Mouse (Mus musculus): ENCODE results near the gene Rab11fip3. TPM values are rescaled to one million over a fixed set of nuclear protein-coding genes. Genes with fewer than 3 reads are reported as not detected.

Gene Rab11fip3
- polyA plus RNA-seq, 1 experiment from 2014 or later: 24.2 TPM

- no peak overlapping the region for H3K9ac ChIP-seq (ENCODE audit: low read depth, low read length)
- H3K4me3 ChIP-seq (ENCODE audit: low read length): no peak overlapping the region
- no peaks in the 10 kb centered on the region for H3K4me1 ChIP-seq (ENCODE audit: control insufficient read depth, insufficient read depth, low read length)
- H3K4me2 ChIP-seq (replicated peaks; ENCODE audit: low read depth, low read length): no peak overlapping the region
- no peak overlapping the region for H3K27ac ChIP-seq (ENCODE audit: low read depth, low read length)
- no peaks in the 10 kb centered on the region for H3K27me3 ChIP-seq (ENCODE audit: control insufficient read depth, insufficient read depth, low read length)
- peaks cover 9% of the 10 kb centered on the region for H3K36me3 ChIP-seq (ENCODE audit: control insufficient read depth, insufficient read depth, low read length)
- no peak for ATAC-seq (ENCODE audit: low FRiP score, low TSS enrichment)
- 95% methylated on average over 5 of the region's 5 CpGs for WGBS
- H3K9me3 ChIP-seq (ENCODE audit: control insufficient read depth, low read length): no peaks in the 10 kb centered on the region
These were observed 37.8 kb downstream of the Rab11fip3 start for GRCm38 (mm10) chr17:26031583-26031982.

- Histone ChIP-seq H3K9me3 (ENCODE audit: control insufficient read depth, low read length) (no peaks in the 10 kb centered on the region), H3K27ac (ENCODE audit: low read depth, low read length) (no peak overlapping the region), H3K4me2 (replicated peaks; ENCODE audit: low read depth, low read length) (no peak overlapping the region), H3K4me1 (ENCODE audit: control insufficient read depth, insufficient read depth, low read length) (no peaks in the 10 kb centered on the region), H3K27me3 (ENCODE audit: control insufficient read depth, insufficient read depth, low read length) (no peaks in the 10 kb centered on the region), H3K9ac (ENCODE audit: low read depth, low read length) (no peak overlapping the region), H3K36me3 (ENCODE audit: control insufficient read depth, insufficient read depth, low read length) (peaks cover 3% of the 10 kb centered on the region; the same call in 1 of the 2 replicates), H3K4me3 (ENCODE audit: low read length) (no peak overlapping the region)
- no peak for ATAC-seq (ENCODE audit: low FRiP score, low TSS enrichment)
- 88% methylated on average over 4 of the region's 4 CpGs for WGBS
These were observed 41.1 kb downstream of the Rab11fip3 start for GRCm38 (mm10) chr17:26028261-26028660.

- ATAC-seq (ENCODE audit: low FRiP score, low TSS enrichment): no peak
- Histone ChIP-seq H3K4me3 (ENCODE audit: low read length) (no peak overlapping the region), H3K9ac (ENCODE audit: low read depth, low read length) (no peak overlapping the region), H3K4me1 (ENCODE audit: control insufficient read depth, insufficient read depth, low read length) (no peaks in the 10 kb centered on the region), H3K9me3 (ENCODE audit: control insufficient read depth, low read length) (no peaks in the 10 kb centered on the region), H3K27me3 (ENCODE audit: control insufficient read depth, insufficient read depth, low read length) (no peaks in the 10 kb centered on the region), H3K27ac (ENCODE audit: low read depth, low read length) (no peak overlapping the region), H3K36me3 (ENCODE audit: control insufficient read depth, insufficient read depth, low read length) (peaks cover 3% of the 10 kb centered on the region; the same call in 1 of the 2 replicates), H3K4me2 (replicated peaks; ENCODE audit: low read depth, low read length) (no peak overlapping the region)
- 94% methylated on average over 9 of the region's 9 CpGs for WGBS
These were observed 44.7 kb downstream of the Rab11fip3 start for GRCm38 (mm10) chr17:26024674-26025073.

DNA sequence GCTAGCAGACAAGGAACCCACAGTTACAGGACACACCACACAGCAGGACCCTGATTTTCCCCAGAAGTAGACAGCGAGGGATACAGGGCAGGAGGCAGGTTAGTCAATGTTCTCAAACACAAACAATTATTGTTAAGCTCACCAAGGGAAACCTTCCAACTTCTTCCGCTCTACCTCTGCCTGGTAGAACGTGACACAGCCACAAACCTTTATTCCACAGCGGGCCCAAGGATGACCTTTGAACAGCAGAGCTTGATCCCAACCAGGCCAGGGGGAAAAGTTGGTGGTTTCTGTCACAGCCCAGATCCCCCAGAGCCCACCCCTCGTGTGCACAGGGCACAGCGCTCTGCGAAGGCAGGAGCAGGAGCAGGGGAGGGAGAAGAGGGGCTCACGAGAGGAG, 45.4 kb downstream of the Rab11fip3 start:
- no peaks in the 10 kb centered on the region for H3K9me3 ChIP-seq (ENCODE audit: control insufficient read depth, low read length)
- no peak for ATAC-seq (ENCODE audit: low FRiP score, low TSS enrichment)
- no peak overlapping the region for H3K4me2 ChIP-seq (replicated peaks; ENCODE audit: low read depth, low read length)
- H3K36me3 ChIP-seq (ENCODE audit: control insufficient read depth, insufficient read depth, low read length): peaks cover 3% of the 10 kb centered on the region; the same call in 1 of the 2 replicates
- H3K27me3 ChIP-seq (ENCODE audit: control insufficient read depth, insufficient read depth, low read length): no peaks in the 10 kb centered on the region
- no peaks in the 10 kb centered on the region for H3K4me1 ChIP-seq (ENCODE audit: control insufficient read depth, insufficient read depth, low read length)
- no peak overlapping the region for H3K4me3 ChIP-seq (ENCODE audit: low read length)
- no peak overlapping the region for H3K9ac ChIP-seq (ENCODE audit: low read depth, low read length)
- H3K27ac ChIP-seq (ENCODE audit: low read depth, low read length): no peak overlapping the region
- 86% methylated on average over 8 of the region's 8 CpGs for WGBS

DNA sequence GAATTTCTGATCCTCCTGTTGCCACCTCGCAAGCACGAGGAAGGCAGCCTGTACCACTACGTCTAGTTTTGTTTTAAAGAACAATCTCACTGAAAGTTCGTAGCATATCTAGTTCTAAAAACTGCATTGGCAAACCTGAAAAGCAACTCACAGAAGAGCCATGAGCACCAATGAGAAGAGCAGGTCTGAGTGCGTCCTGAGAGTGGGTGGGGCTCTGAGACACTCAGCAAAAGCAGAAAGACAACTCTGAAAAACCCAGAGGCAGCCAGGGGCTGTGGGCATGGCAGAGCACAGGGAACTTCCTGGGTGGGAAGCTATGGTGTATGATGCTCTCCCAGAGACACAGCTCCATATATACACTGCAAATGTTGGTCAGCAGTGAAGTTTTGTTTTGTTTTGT, 46.2 kb downstream of the Rab11fip3 start:
- H3K4me3 ChIP-seq (ENCODE audit: low read length): no peak overlapping the region
- no peak overlapping the region for H3K27ac ChIP-seq (ENCODE audit: low read depth, low read length)
- WGBS: 95% methylated on average over 5 of the region's 5 CpGs
- no peak for ATAC-seq (ENCODE audit: low FRiP score, low TSS enrichment)
- H3K4me2 ChIP-seq (replicated peaks; ENCODE audit: low read depth, low read length): no peak overlapping the region
- no peak overlapping the region for H3K9ac ChIP-seq (ENCODE audit: low read depth, low read length)
- H3K27me3 ChIP-seq (ENCODE audit: control insufficient read depth, insufficient read depth, low read length): no peaks in the 10 kb centered on the region
- peaks cover 3% of the 10 kb centered on the region; the same call in 1 of the 2 replicates for H3K36me3 ChIP-seq (ENCODE audit: control insufficient read depth, insufficient read depth, low read length)
- H3K4me1 ChIP-seq (ENCODE audit: control insufficient read depth, insufficient read depth, low read length): no peaks in the 10 kb centered on the region
- no peaks in the 10 kb centered on the region for H3K9me3 ChIP-seq (ENCODE audit: control insufficient read depth, low read length)

GRCm38 (mm10) chr17:26021728-26022341, 47.5 kb downstream of the Rab11fip3 start:
- 46% methylated on average over 9 of the region's 9 CpGs for WGBS
- H3K36me3 ChIP-seq (ENCODE audit: control insufficient read depth, insufficient read depth, low read length): peaks cover 3% of the 10 kb centered on the region; the same call in 1 of the 2 replicates
- ATAC-seq (ENCODE audit: low FRiP score, low TSS enrichment): peak; percentile 39; the same call in 1 of the 2 replicates

GRCm38 (mm10) chr17:26020848-26021347, 48.5 kb downstream of the Rab11fip3 start:
- no peak overlapping the region for H3K9ac ChIP-seq (ENCODE audit: low read depth, low read length)

More at GRCm38 (mm10) chr17:26021728-26022341, 47.5 kb downstream of the Rab11fip3 start:
- H3K4me2 ChIP-seq (replicated peaks; ENCODE audit: low read depth, low read length): no peak overlapping the region
- no peaks in the 10 kb centered on the region for H3K9me3 ChIP-seq (ENCODE audit: control insufficient read depth, low read length)
- H3K4me3 ChIP-seq (ENCODE audit: low read length): no peak overlapping the region
- H3K27ac ChIP-seq (ENCODE audit: low read depth, low read length): peak overlapping the region; percentile 74
- H3K9ac ChIP-seq (ENCODE audit: low read depth, low read length): no peak overlapping the region
- H3K4me1 ChIP-seq (ENCODE audit: control insufficient read depth, insufficient read depth, low read length): no peaks in the 10 kb centered on the region
- no peaks in the 10 kb centered on the region for H3K27me3 ChIP-seq (ENCODE audit: control insufficient read depth, insufficient read depth, low read length)

DNA sequence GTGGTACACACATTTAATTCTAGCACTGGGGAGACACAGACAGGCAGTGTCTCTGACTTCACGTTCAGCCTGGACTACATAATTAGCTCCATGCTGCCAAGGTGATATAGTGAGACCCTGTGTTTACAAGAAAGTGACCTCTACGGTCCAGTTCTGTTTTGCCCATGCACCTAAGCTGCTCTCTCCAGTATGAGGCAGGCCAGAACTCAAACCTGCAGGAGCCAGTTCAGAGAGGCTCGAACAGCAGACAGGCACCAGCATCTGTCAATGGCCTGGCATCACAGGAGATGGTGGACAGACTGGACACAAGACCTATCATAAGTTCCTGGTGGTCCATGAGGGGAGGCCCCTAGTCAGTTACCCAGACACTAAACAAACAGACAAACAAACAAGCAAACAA, 51.0 kb downstream of the Rab11fip3 start:
- WGBS: 70% methylated on average over 3 of the region's 3 CpGs
- H3K4me2 ChIP-seq (replicated peaks; ENCODE audit: low read depth, low read length): no peak overlapping the region
- H3K27me3 ChIP-seq (ENCODE audit: control insufficient read depth, insufficient read depth, low read length): no peaks in the 10 kb centered on the region
- H3K36me3 ChIP-seq (ENCODE audit: control insufficient read depth, insufficient read depth, low read length): peaks cover 17% of the 10 kb centered on the region
- H3K4me3 ChIP-seq (ENCODE audit: low read length): no peak overlapping the region
- H3K9ac ChIP-seq (ENCODE audit: low read depth, low read length): no peak overlapping the region
- no peak overlapping the region for H3K27ac ChIP-seq (ENCODE audit: low read depth, low read length)
- no peaks in the 10 kb centered on the region for H3K4me1 ChIP-seq (ENCODE audit: control insufficient read depth, insufficient read depth, low read length)
- no peak for ATAC-seq (ENCODE audit: low FRiP score, low TSS enrichment)
- H3K9me3 ChIP-seq (ENCODE audit: control insufficient read depth, low read length): no peaks in the 10 kb centered on the region

More at GRCm38 (mm10) chr17:26020848-26021347, 48.5 kb downstream of the Rab11fip3 start:
- H3K27me3 ChIP-seq (ENCODE audit: control insufficient read depth, insufficient read depth, low read length): no peaks in the 10 kb centered on the region
- H3K36me3 ChIP-seq (ENCODE audit: control insufficient read depth, insufficient read depth, low read length): peaks cover 3% of the 10 kb centered on the region; the same call in 1 of the 2 replicates
- no peaks in the 10 kb centered on the region for H3K4me1 ChIP-seq (ENCODE audit: control insufficient read depth, insufficient read depth, low read length)
- ATAC-seq (ENCODE audit: low FRiP score, low TSS enrichment): no peak
- no peaks in the 10 kb centered on the region for H3K9me3 ChIP-seq (ENCODE audit: control insufficient read depth, low read length)
- no peak overlapping the region for H3K4me3 ChIP-seq (ENCODE audit: low read length)
- H3K4me2 ChIP-seq (replicated peaks; ENCODE audit: low read depth, low read length): no peak overlapping the region
- 86% methylated on average over 7 of the region's 7 CpGs for WGBS
- no peak overlapping the region for H3K27ac ChIP-seq (ENCODE audit: low read depth, low read length)

GRCm38 (mm10) chr17:26017949-26018348, 51.4 kb downstream of the Rab11fip3 start:
- Histone ChIP-seq H3K36me3 (ENCODE audit: control insufficient read depth, insufficient read depth, low read length) (peaks cover 19% of the 10 kb centered on the region), H3K9me3 (ENCODE audit: control insufficient read depth, low read length) (no peaks in the 10 kb centered on the region)
- WGBS: 80% methylated on average over 5 of the region's 5 CpGs

More at GRCm38 (mm10) chr17:26017949-26018348, 51.4 kb downstream of the Rab11fip3 start:
- Histone ChIP-seq H3K4me2 (replicated peaks; ENCODE audit: low read depth, low read length) (no peak overlapping the region), H3K4me1 (ENCODE audit: control insufficient read depth, insufficient read depth, low read length) (no peaks in the 10 kb centered on the region), H3K27me3 (ENCODE audit: control insufficient read depth, insufficient read depth, low read length) (no peaks in the 10 kb centered on the region), H3K4me3 (ENCODE audit: low read length) (no peak overlapping the region), H3K27ac (ENCODE audit: low read depth, low read length) (no peak overlapping the region), H3K9ac (ENCODE audit: low read depth, low read length) (no peak overlapping the region)
- no peak for ATAC-seq (ENCODE audit: low FRiP score, low TSS enrichment)
